Mouse (Mus musculus) G1E (cell line): ENCODE data around the gene Cntrob. TPM values are rescaled to one million over a fixed set of nuclear protein-coding genes. Genes with fewer than 3 reads are reported as not detected.

Experiments
- ATAC-seq: 2 replicates; pipeline ENCODE4 v1.8.0; 2016; ENCODE audit warnings: mild to moderate bottlenecking; ENCODE audit not compliant: insufficient number of reproducible peaks, poor library complexity, low FRiP score, severe bottlenecking; ENCODE audit errors: extremely low read depth
- DNase-seq: peaks from one replicate; pipeline ENCODE4 v3.0.0; 2012; ENCODE audit warnings: low spot score
- H3K27me3 ChIP-seq: 2 replicates; pipeline ENCODE4 v1.6.1; 2012; ENCODE audit warnings: mild to moderate bottlenecking, low read length, inconsistent platforms; ENCODE audit not compliant: insufficient read depth
- H3K36me3 ChIP-seq: replicated peaks from 2 replicates; pipeline ENCODE3; 2012; ENCODE audit warnings: mild to moderate bottlenecking, inconsistent platforms
- H3K4me1 ChIP-seq: 2 replicates; pipeline ENCODE4 v1.6.1; 2012; ENCODE audit warnings: low read depth, low read length, inconsistent platforms, mixed read lengths; ENCODE audit not compliant: insufficient read depth
- H3K4me3 ChIP-seq: 2 replicates; pipeline ENCODE4 v1.5.1; 2012; ENCODE audit warnings: low read depth, mild to moderate bottlenecking, inconsistent platforms, low read length, moderate library complexity, mixed read lengths
- H3K9me3 ChIP-seq: replicated peaks from 2 replicates; pipeline ENCODE4 v1.6.1; 2012; ENCODE audit warnings: inconsistent platforms
- CTCF ChIP-seq: IDR thresholded peaks from 2 replicates; pipeline ENCODE4 v1.5.1; 2012; ENCODE audit warnings: low read depth, low read length, inconsistent platforms, mixed read lengths
- GATA1 ChIP-seq: IDR thresholded peaks from 2 replicates; pipeline ENCODE4 v1.6.1; 2012; ENCODE audit warnings: borderline replicate concordance, low read length, inconsistent platforms, mixed read lengths
- GATA2 ChIP-seq: IDR thresholded peaks from 2 replicates; pipeline ENCODE4 v1.6.1; 2012; ENCODE audit warnings: low read depth, low read length, inconsistent platforms, borderline replicate concordance
- POLR2AphosphoS5 ChIP-seq: IDR thresholded peaks from 2 replicates; pipeline ENCODE4 v1.6.1; 2012; ENCODE audit warnings: low read depth, low read length, inconsistent platforms; ENCODE audit not compliant: insufficient replicate concordance
- TAL1 ChIP-seq: conservative IDR thresholded peaks from 2 replicates; pipeline ENCODE4 v1.6.1; 2012; ENCODE audit warnings: low read depth, low read length, inconsistent platforms, mixed read lengths
- polyA plus RNA-seq: library from polyadenylated mRNA; stranded (reverse); fragments of >175 nt; gene quantifications from 2 replicates; pipeline ENCODE4 v1.2.3, GENCODE M21; 2012
- total RNA-seq, 2 experiments: library from RNA; stranded (forward) in 1 of 2; stranded (reverse) in 1 of 2; fragments of 200-1000 nt in 1 of 2; fragments of >200 nt in 1 of 2; fragmentation: Nextera tagmentation in 1 of 2; gene quantifications; 2 replicates each; pipeline ENCODE4 v1.2.3; 2014 to 2017

Cntrob gene
- total RNA-seq (2014; fragmentation: Nextera tagmentation), result 30.3 and 42.0 TPM in 2 replicates
- total RNA-seq (2017), result 19.2 and 26.0 TPM in 2 replicates
- 30.8 and 35.4 TPM in 2 replicates for polyA plus RNA-seq

GRCm38 (mm10) chr11:69323667-69324111, at the start of gene Cntrob, which contains the start of gene Trappc1:
TSS of gene Cntrob (minus strand) at chr11:69323775.
TSS of gene Trappc1 (plus strand) at chr11:69323980.
- Histone ChIP-seq H3K4me3 (peak within 1 kb of the TSS; percentile 70), H3K9me3 (no peaks in the 10 kb centered on the region), H3K36me3 (peaks cover 39% of the 10 kb centered on the region), H3K4me1 (peaks cover 59% of the 10 kb centered on the region), H3K27me3 (peaks cover 23% of the 10 kb centered on the region)
- DNase-seq (peak; percentile 96), ATAC-seq (peak; percentile 91)
- TF ChIP-seq CTCF (no peak), POLR2AphosphoS5 (no peak), TAL1 (no peak), GATA2 (no peak), GATA1 (no peak)

DNA sequence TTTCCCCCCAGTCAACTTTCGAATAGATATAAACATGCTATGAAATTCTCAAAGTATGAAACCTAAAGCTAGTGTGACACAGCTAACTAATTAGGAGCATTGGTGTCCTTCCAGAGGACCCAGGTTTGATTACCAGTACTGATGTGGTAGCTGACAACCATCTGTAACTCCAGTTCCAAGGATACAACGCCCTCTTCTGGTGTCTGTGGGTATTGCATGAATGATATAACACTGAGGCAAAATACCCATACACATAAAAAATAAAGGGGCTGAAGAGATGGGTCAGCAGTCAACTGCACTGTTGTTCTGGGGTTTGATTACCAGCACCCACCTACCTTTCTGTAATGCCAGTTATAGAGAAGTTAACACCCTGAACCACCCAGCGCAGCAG, 49.2 kb upstream of the Cntrob start:
- ATAC-seq (no peak), DNase-seq (no peak)
- Histone ChIP-seq H3K4me1 (peaks cover 53% of the 10 kb centered on the region), H3K9me3 (no peaks in the 10 kb centered on the region), H3K36me3 (peaks cover 26% of the 10 kb centered on the region), H3K4me3 (peak overlapping the region; percentile 69), H3K27me3 (no peaks in the 10 kb centered on the region)
- TF ChIP-seq CTCF, result peak; percentile 39; the same call in 1 of the 2 replicates
- TF ChIP-seq GATA2, result no peak

DNA sequence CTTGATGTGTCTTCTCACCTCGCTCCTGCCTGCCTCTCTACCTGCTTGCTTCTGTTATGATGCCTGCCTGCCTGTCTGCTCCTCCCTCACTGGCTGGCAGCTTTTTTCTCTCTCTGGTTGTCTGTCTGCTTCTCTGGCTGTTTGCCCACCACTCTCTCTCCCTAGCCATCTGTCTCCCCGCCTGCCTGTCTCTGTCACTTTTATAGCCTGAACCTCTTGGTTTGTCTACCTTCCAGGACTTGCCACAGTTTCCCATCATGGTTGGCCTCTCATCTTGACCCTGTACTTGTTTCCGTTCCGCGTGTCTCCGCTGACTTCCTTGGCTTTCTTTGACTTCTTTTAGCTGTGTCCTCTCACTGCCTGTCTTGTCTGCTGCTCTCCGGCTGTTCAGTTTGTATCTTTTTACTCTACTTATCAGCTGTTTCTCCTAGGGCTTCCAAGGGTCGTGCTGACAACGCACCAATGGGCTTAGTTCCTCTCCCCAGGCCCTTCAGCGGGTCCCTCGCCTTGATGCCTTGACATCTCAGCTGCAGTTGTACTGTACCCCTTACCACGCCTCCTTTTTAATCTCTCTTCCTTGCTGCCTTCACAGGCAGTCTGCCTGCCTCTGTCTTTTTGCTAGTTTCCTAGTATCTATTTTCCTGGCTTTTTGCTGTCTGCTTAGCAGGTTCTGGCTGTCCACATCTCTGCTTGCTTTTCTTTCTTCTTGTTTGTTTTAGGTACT, 48.6 kb upstream of the Cntrob start:
- TF ChIP-seq POLR2AphosphoS5 (no peak), TAL1 (no peak), GATA2 (no peak), GATA1 (no peak)
- Histone ChIP-seq H3K9me3 (no peaks in the 10 kb centered on the region), H3K27me3 (no peaks in the 10 kb centered on the region), H3K4me1 (peaks cover 57% of the 10 kb centered on the region), H3K4me3 (peak overlapping the region; percentile 66; the same call in 1 of the 2 replicates), H3K36me3 (peaks cover 21% of the 10 kb centered on the region)
- ATAC-seq (no peak), DNase-seq (no peak)

GRCm38 (mm10) chr11:69371601-69372000, 48.0 kb upstream of the Cntrob start:
- Histone ChIP-seq H3K4me3 (peak overlapping the region; percentile 66; the same call in 1 of the 2 replicates), H3K36me3 (peaks cover 15% of the 10 kb centered on the region), H3K9me3 (no peaks in the 10 kb centered on the region), H3K4me1 (peaks cover 62% of the 10 kb centered on the region), H3K27me3 (no peaks in the 10 kb centered on the region)
- DNase-seq, result no peak
- no peak for TF ChIP-seq GATA1
- no peak for TF ChIP-seq POLR2AphosphoS5
- no peak for TF ChIP-seq CTCF
- TF ChIP-seq TAL1, result no peak
- no peak for TF ChIP-seq GATA2
- no peak for ATAC-seq

DNA sequence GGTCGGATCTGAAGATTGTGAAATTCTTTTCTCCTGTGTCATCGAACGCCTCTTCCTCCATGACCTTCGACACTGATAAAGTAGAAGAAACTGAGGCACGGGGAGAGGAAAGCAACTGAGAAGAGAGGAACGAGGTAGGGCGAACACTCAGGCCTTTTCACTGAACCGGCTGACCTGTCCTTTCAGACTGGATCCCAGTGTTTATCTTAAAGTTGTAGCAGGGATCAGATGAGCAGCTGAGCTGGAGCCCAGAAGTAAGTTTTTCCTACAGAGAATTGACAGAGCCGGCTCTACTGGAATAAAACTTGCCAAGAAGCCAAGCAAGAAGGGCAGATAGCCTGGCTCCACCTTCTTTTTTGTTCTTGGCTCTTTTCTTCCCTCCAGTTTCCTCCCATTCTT, 47.2 kb upstream of the Cntrob start:
- Histone ChIP-seq H3K36me3 (peaks cover 17% of the 10 kb centered on the region), H3K9me3 (no peaks in the 10 kb centered on the region), H3K4me3 (no peak overlapping the region; the same call in 1 of the 2 replicates), H3K27me3 (no peaks in the 10 kb centered on the region), H3K4me1 (peaks cover 68% of the 10 kb centered on the region)
- TF ChIP-seq GATA2 (no peak), POLR2AphosphoS5 (no peak), GATA1 (no peak), TAL1 (no peak), CTCF (no peak)
- DNase-seq (no peak), ATAC-seq (no peak)

DNA sequence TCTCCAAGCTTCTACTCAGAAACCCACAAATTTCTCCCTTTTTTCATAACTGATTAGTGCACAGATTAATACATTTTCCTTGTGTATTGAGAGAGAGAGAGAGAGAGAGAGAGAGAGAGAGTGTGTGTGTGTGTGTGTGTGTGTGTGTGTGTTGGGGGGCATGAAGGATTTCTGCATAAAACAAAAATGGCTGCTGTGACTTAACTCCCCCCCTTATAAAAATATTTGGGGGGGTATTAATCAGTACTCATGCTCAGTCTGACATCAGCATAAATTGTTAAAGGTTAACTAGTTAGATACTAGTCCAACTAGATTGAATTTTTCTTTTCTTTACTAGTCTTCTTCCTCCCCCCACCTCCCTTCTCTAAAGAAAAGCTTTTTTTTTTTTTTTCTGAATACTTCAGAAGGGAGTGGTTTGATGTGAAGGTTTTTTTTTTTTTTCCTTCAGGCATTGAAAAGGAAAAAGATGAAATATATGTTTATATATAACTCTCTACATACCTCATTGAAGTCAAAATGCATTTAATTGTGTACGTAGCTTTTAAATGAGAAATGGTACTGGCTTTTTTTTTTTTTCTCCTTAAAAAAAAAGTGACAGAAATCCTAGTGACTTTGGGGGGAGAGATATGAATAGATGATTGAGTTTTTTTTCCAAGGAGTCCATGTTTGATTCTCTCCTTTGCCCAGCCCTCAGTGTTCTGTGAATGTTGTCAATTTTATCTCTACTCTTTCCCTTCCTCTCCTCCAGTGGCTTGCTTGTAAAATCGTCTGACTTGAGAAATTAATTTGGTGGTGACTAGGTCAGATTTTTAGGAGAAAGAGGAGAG, 46.6 kb upstream of the Cntrob start:
- no peak for TF ChIP-seq GATA1
- TF ChIP-seq TAL1, result no peak
- no peak for TF ChIP-seq GATA2
- TF ChIP-seq POLR2AphosphoS5, result no peak
- no peak for TF ChIP-seq CTCF
- DNase-seq (no peak), ATAC-seq (no peak)
- Histone ChIP-seq H3K4me3 (no peak overlapping the region; the same call in 1 of the 2 replicates), H3K4me1 (peaks cover 71% of the 10 kb centered on the region), H3K27me3 (no peaks in the 10 kb centered on the region), H3K36me3 (peaks cover 18% of the 10 kb centered on the region), H3K9me3 (no peaks in the 10 kb centered on the region)
